9 mouse cellular contexts compared by ENCODE assay signal in genomic region chr19:60730281-60730852, GRCm38 (mm10). TPM values are rescaled to one million over a fixed set of nuclear protein-coding genes. Genes with fewer than 3 reads are reported as not detected.
A peak's percentile ranks its signal among the peaks of the same experiment; 100 is the strongest.
DNase-seq lines count a peak whose midpoint lies in the region; ATAC-seq and TF ChIP-seq lines count a peak whose summit lies in the region.
"Had no signal": no experiment of that assay in that cellular context is flagged by ENCODE, and none has a peak within 500 bp of the region (broad histone marks: within the 10 kb centered on the region; RNA-seq: fewer than 3 reads in every experiment).

No protein-coding gene starts in this region.

- H3K27me3 ChIP-seq in kidney, embryonic 15.5 days, result peaks cover 8% of the 10 kb centered on the region; the same call in 1 of the 2 replicates
- H3K27me3 ChIP-seq in G1E (ENCODE audit: insufficient read depth, low read length), result peaks cover 25% of the 10 kb centered on the region
- no peaks in the 10 kb centered on the region for H3K27me3 ChIP-seq in heart, postnatal 0 days (ENCODE audit: control insufficient read depth, insufficient read depth, low read length)
- H3K27me3 ChIP-seq in liver, embryonic 13.5 days, result peaks cover 9% of the 10 kb centered on the region
- no peaks in the 10 kb centered on the region; the same call in 1 of the 2 replicates for H3K27me3 ChIP-seq in small intestine, adult 2 months (ENCODE audit: control insufficient read depth, insufficient read depth, low read length)

- H3K9me3 ChIP-seq in kidney, embryonic 15.5 days (replicated peaks), result no peaks in the 10 kb centered on the region
- no peaks in the 10 kb centered on the region for H3K9me3 ChIP-seq in G1E (replicated peaks)
- no peaks in the 10 kb centered on the region for H3K9me3 ChIP-seq in heart, postnatal 0 days (replicated peaks; ENCODE audit: control insufficient read depth, low read length)
- no peaks in the 10 kb centered on the region for H3K9me3 ChIP-seq in liver, embryonic 13.5 days (replicated peaks)

- peak; percentile 74 for TF ChIP-seq CTCF in G1E (IDR thresholded peaks at IDR 0.05; ENCODE audit: low read depth, low read length)
- TF ChIP-seq CTCF in heart, postnatal 0 days (IDR thresholded peaks at IDR 0.05; ENCODE audit: low read depth), result peak; percentile 44
- TF ChIP-seq CTCF in small intestine, adult 2 months (IDR thresholded peaks at IDR 0.05; ENCODE audit: extremely low read depth, insufficient read length, insufficient replicate concordance, low read depth, low read length), result peak; percentile 71; the same call in 1 of the 2 replicates

- no peaks in the 10 kb centered on the region for H3K4me1 ChIP-seq in kidney, embryonic 15.5 days
- no peaks in the 10 kb centered on the region for H3K4me1 ChIP-seq in G1E (ENCODE audit: insufficient read depth, low read depth, low read length)
- H3K4me1 ChIP-seq in heart, postnatal 0 days (ENCODE audit: control insufficient read depth, insufficient read depth), result no peaks in the 10 kb centered on the region
- peaks cover 13% of the 10 kb centered on the region for H3K4me1 ChIP-seq in liver, embryonic 13.5 days (replicated peaks)
- no peaks in the 10 kb centered on the region for H3K4me1 ChIP-seq in small intestine, adult 2 months (ENCODE audit: control insufficient read depth, insufficient read depth, insufficient read length, low read length)

- no peak overlapping the region for H3K4me2 ChIP-seq in kidney, embryonic 15.5 days
- no peak overlapping the region for H3K4me2 ChIP-seq in heart, postnatal 0 days (ENCODE audit: low read depth, low read length)
- H3K4me2 ChIP-seq in liver, embryonic 13.5 days, result no peak overlapping the region

- no peak for TF ChIP-seq EP300 in heart, postnatal 0 days (IDR thresholded peaks at IDR 0.05; ENCODE audit: low read depth)

- no peak for TF ChIP-seq POLR2A in small intestine, adult 2 months (IDR thresholded peaks at IDR 0.05; ENCODE audit: low read depth, low read length)

- H3K36me3 ChIP-seq in kidney, embryonic 15.5 days, result no peaks in the 10 kb centered on the region
- H3K36me3 ChIP-seq in G1E (replicated peaks), result no peaks in the 10 kb centered on the region
- H3K36me3 ChIP-seq in heart, postnatal 0 days (replicated peaks; ENCODE audit: control insufficient read depth, insufficient read depth, low read length), result no peaks in the 10 kb centered on the region
- no peaks in the 10 kb centered on the region for H3K36me3 ChIP-seq in liver, embryonic 13.5 days
- H3K36me3 ChIP-seq in small intestine, adult 2 months (ENCODE audit: control insufficient read depth, insufficient read depth, low read length), result no peaks in the 10 kb centered on the region

- H3K4me3 ChIP-seq in kidney, embryonic 15.5 days (replicated peaks), result no peak overlapping the region
- no peak overlapping the region for H3K4me3 ChIP-seq in G1E (ENCODE audit: low read depth, low read length)
- no peak overlapping the region for H3K4me3 ChIP-seq in heart, postnatal 0 days (ENCODE audit: low read depth, low read length)
- no peak overlapping the region for H3K4me3 ChIP-seq in liver, embryonic 13.5 days (replicated peaks)
- H3K4me3 ChIP-seq in small intestine, adult 2 months (ENCODE audit: low read depth, low read length), result no peak overlapping the region
- H3K4me3 ChIP-seq: myocyte had no signal

- no peak for ATAC-seq in kidney, embryonic 15.5 days (replicated peaks; ENCODE audit: low FRiP score)
- peak; percentile 49; the same call in 1 of the 2 replicates for ATAC-seq in G1E (ENCODE audit: extremely low read depth, insufficient number of reproducible peaks, low FRiP score, poor library complexity, severe bottlenecking)
- no peak for ATAC-seq in heart, postnatal 0 days (ENCODE audit: insufficient read depth, low read depth)
- peak; percentile 70 for ATAC-seq in liver, embryonic 13.5 days (ENCODE audit: low read depth)

- no peak overlapping the region for H3K9ac ChIP-seq in kidney, embryonic 15.5 days
- no peak overlapping the region for H3K9ac ChIP-seq in heart, postnatal 0 days (replicated peaks; ENCODE audit: low read depth, low read length)
- no peak overlapping the region for H3K9ac ChIP-seq in liver, embryonic 13.5 days

- peak; percentile 38 for DNase-seq in kidney, adult 18-20 months
- peak; percentile 31 for DNase-seq in G1E (ENCODE audit: low spot score)
- DNase-seq in c-Kit-positive CD71-positive TER-119-positive erythroid progenitor cells, embryonic 14.5 days (ENCODE audit: low spot score), result peak; percentile 79
- no peak for DNase-seq in heart, postnatal 0 days (ENCODE audit: low spot score)
- DNase-seq in liver, embryonic 13.5 days, result peak; percentile 42
- DNase-seq in frontal cortex, postnatal 36 days (ENCODE audit: low spot score in 2 of 2), result no peak

- no peak overlapping the region for H3K27ac ChIP-seq in kidney, embryonic 15.5 days
- H3K27ac ChIP-seq in heart, postnatal 0 days (ENCODE audit: low read depth), result no peak overlapping the region
- H3K27ac ChIP-seq in liver, embryonic 13.5 days, result no peak overlapping the region
- no peak overlapping the region for H3K27ac ChIP-seq in small intestine, adult 2 months (ENCODE audit: insufficient read depth, low read depth, low read length)

- WGBS in kidney, embryonic 15.5 days, result 45% methylated on average over 2 of the region's 2 CpGs
- WGBS in heart, postnatal 0 days, result 46% methylated on average over 2 of the region's 2 CpGs
- 40% methylated on average over 2 of the region's 2 CpGs for WGBS in liver, embryonic 13.5 days (ENCODE audit: insufficient replicate concordance)
- WGBS in small intestine, adult 2 months, result 46% methylated on average over 2 of the region's 2 CpGs

RNA-seq across cellular contexts. Expression of gene Nanos1, which starts 25.4 kb away (rescaled TPM):
- polyA plus RNA-seq in kidney, embryonic 15.5 days (2015; fragmentation: Nextera tagmentation; extraction: Ambion mirVana), result 1.1 and 1.5 TPM in 2 replicates
- total RNA-seq in G1E (2014; fragmentation: Nextera tagmentation), result 2.6 and 4.0 TPM in 2 replicates
- 4.4 and 4.6 TPM in 2 replicates for total RNA-seq in G1E (2017)
- 2.1 and 2.7 TPM in 2 replicates for polyA plus RNA-seq in G1E (2012)
- total RNA-seq in heart, postnatal 0 days (2014; rRNA removed; ENCODE audit: low replicate concordance), result 1.1 and 3.1 TPM in 2 replicates
- polyA plus RNA-seq in heart, postnatal 0 days (2015; fragmentation: Nextera tagmentation; extraction: Ambion mirVana), result 0.25 and 0.29 TPM in 2 replicates
- polyA plus RNA-seq in liver, embryonic 13.5 days (2015; fragmentation: Nextera tagmentation; extraction: Ambion mirVana), result 0.91 and 1.1 TPM in 2 replicates
- polyA plus RNA-seq in small intestine, adult 2 months (2012; rRNA removed), result 0.28 and 0.48 TPM in 2 replicates

Comparison
In these comparisons a context has a peak if more than half of its experiments do, and no peak if none do; other contexts are left out.
1. DNase-seq: peak in kidney, adult 18-20 months (single experiment), G1E (single experiment), c-Kit-positive CD71-positive TER-119-positive erythroid progenitor cells, embryonic 14.5 days (single experiment) and liver, embryonic 13.5 days (single experiment); none in heart, postnatal 0 days (single experiment) and frontal cortex, postnatal 36 days (0 of 2).
2. ATAC-seq: peak in G1E (single experiment) and liver, embryonic 13.5 days (single experiment); none in kidney, embryonic 15.5 days (single experiment) and heart, postnatal 0 days (single experiment).
3. Peak in every context shown above with its lines, with median percentiles within 50 percentile points of each other: CTCF ChIP-seq.